Mouse (Mus musculus) embryonic facial prominence, embryonic 13.5 days (tissue): ENCODE measurements around the gene Slc22a15. TPM values are rescaled to one million over a fixed set of nuclear protein-coding genes. Genes with fewer than 3 reads are reported as not detected.
"Not testable (repeated sequence)": the region's sequence is repeated elsewhere in the genome, so short reads cannot be mapped to it uniquely, and the experiment has no call there.

Source experiments
- ATAC-seq: fragments of 200-750 bp; cut with Nextera tagmentation; 2 replicates; pipeline ENCODE4 v1.8.0; 2017; ENCODE audit warnings: low read depth; ENCODE audit not compliant: insufficient number of reproducible peaks, insufficient read depth, low FRiP score, low TSS enrichment
- H3K27ac ChIP-seq: fragments of 300-500 bp; sonication (generic); 2 replicates; pipeline ENCODE4 v1.5.1; 2015; ENCODE audit warnings: moderate library complexity, mild to moderate bottlenecking, inconsistent platforms
- H3K27me3 ChIP-seq: fragments of 300-500 bp; sonication (generic); 2 replicates; pipeline ENCODE4 v1.6.1; 2015; ENCODE audit warnings: mild to moderate bottlenecking, inconsistent platforms
- H3K36me3 ChIP-seq: fragments of 300-500 bp; sonication (generic); 2 replicates; pipeline ENCODE4 v1.6.1; 2015; ENCODE audit warnings: mild to moderate bottlenecking, inconsistent platforms
- H3K4me1 ChIP-seq: fragments of 300-500 bp; sonication (generic); 2 replicates; pipeline ENCODE4 v1.6.1; 2015; ENCODE audit warnings: inconsistent platforms
- H3K4me2 ChIP-seq: fragments of 300-500 bp; sonication (generic); 2 replicates; pipeline ENCODE4 v1.6.1; 2015; ENCODE audit warnings: moderate library complexity, mild to moderate bottlenecking, inconsistent platforms
- H3K4me3 ChIP-seq: fragments of 300-500 bp; sonication (generic); 2 replicates; pipeline ENCODE4 v1.5.1; 2015; ENCODE audit warnings: mild to moderate bottlenecking, inconsistent platforms
- H3K9ac ChIP-seq: fragments of 300-500 bp; sonication (generic); 2 replicates; pipeline ENCODE4 v1.6.1; 2015; ENCODE audit warnings: mild to moderate bottlenecking, inconsistent platforms
- H3K9me3 ChIP-seq: fragments of 300-500 bp; sonication (generic); 2 replicates; pipeline ENCODE4 v1.6.1; 2016; ENCODE audit warnings: inconsistent platforms
- WGBS: fragments of 180-500 bp; shearing (Covaris S2); methylation state at CpG from one replicate; pipeline ENCODE4 v1.1.7; 2015; ENCODE audit warnings: mixed read lengths; 5-methylcytosine and 5-hydroxymethylcytosine counted together
- polyA plus RNA-seq: library from polyadenylated mRNA; unstranded; fragments of >200 nt; fragmentation: Nextera tagmentation; extraction: Ambion mirVana; gene quantifications from 2 replicates; pipeline ENCODE4 v1.2.1, GENCODE M21; 2015

Slc22a15 gene
- polyA plus RNA-seq, 1 experiment from 2014 or later = 5.6 TPM

DNA sequence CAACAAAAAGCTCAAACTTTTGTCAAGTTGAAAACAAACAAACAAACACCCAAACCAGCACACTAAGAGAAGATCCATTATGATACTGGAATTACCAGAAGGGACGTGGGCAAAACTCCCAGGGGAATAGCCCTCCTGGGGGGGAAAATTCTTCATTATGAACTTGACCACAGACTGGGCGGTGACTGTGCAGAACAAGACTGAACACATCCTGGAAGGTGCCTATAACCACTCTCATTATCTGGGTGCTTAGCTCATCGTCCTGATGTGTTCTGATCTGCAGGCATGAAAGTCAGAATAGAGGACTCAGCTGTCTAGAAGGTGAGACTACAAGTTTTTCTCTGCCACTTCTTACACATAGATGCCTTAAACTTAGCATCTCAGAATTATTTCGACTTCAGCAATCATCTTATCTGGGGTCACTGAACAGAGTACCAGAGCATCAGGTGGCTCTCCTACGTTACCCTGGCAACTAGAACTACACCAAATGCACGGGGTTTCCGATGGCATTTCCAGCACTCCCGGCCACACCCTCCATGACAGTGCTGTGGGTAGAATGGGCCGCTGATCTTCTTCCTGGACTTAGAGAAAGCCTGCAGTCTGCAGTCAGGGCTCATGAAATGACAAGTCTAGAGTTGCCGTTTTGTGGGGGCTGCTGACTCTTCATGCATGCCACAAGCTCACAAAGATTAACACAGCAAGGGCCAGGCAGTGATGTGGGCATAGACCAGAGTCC lies 94.2 kb downstream of the Slc22a15 start:
- no peaks in the 10 kb centered on the region for H3K9me3 ChIP-seq

GRCm38 (mm10) chr3:101828595-101828994 lies 95.7 kb downstream of the Slc22a15 start:
- WGBS = 41% methylated on average over 3 of the region's 3 CpGs
- H3K9me3 ChIP-seq = no peaks in the 10 kb centered on the region
- H3K4me1 ChIP-seq = peaks cover 17% of the 10 kb centered on the region
- H3K36me3 ChIP-seq = no peaks in the 10 kb centered on the region
- no peak overlapping the region for H3K4me3 ChIP-seq
- H3K27ac ChIP-seq = no peak overlapping the region
- no peaks in the 10 kb centered on the region for H3K27me3 ChIP-seq
- no peak overlapping the region for H3K9ac ChIP-seq
- ATAC-seq = no peak
- H3K4me2 ChIP-seq = no peak overlapping the region

More for the DNA sequence above, 94.2 kb downstream of the Slc22a15 start:
- 73% methylated on average over 10 of the region's 10 CpGs for WGBS
- no peak overlapping the region for H3K27ac ChIP-seq
- H3K9ac ChIP-seq = no peak overlapping the region
- H3K4me3 ChIP-seq = no peak overlapping the region
- H3K4me1 ChIP-seq = peaks cover 20% of the 10 kb centered on the region
- no peaks in the 10 kb centered on the region for H3K27me3 ChIP-seq
- H3K36me3 ChIP-seq = no peaks in the 10 kb centered on the region
- H3K4me2 ChIP-seq = no peak overlapping the region
- no peak for ATAC-seq

DNA sequence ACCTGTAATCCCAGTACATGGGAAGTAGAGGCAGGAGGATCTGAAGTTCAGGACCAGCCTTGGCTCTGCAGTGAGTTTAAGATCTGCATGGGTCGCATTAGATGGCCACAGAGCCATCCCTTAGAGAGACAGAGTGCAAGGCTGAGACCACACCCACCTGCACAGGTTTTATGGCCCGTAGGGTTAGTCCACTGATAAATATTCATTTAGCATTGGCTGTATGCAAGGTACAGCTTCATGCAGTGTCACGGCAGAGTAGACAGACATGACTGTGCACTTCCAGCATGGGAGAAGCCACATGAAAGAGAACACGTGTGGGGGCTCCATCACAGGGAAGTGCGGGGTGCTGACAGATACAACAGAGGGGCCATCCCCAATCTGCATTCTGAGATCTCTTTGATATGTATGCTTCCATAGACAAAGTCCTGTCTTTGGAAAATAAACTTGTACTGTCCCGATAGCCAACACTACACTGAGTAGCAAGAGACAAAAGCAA lies 97.0 kb downstream of the Slc22a15 start:
- no peak overlapping the region for H3K4me2 ChIP-seq
- 79% methylated on average over 6 of the region's 6 CpGs for WGBS
- no peak; the same call in 1 of the 2 replicates for ATAC-seq
- H3K9ac ChIP-seq = no peak overlapping the region
- H3K4me1 ChIP-seq = peaks cover 15% of the 10 kb centered on the region
- H3K4me3 ChIP-seq = no peak overlapping the region
- H3K36me3 ChIP-seq = no peaks in the 10 kb centered on the region
- no peak overlapping the region for H3K27ac ChIP-seq
- H3K27me3 ChIP-seq = no peaks in the 10 kb centered on the region
- H3K9me3 ChIP-seq = no peaks in the 10 kb centered on the region

DNA sequence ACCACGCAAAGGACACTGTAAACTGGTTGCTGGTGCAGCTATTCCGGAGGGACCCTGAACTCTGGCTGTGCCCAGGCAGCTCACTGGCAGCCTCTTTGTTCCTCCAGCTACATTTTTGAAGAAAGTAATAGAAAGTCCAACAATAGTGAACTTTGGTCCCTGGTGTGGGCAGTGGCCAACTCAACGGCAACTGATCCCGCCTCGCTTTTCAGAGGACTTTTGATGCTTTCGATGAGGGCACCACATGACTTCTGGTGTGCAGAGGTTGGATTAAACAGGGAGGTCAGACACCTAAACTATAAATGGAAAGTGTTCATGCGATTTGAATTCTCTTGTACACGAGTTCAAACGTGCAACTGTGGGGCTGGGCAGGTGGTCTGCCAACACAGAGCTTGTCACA lies 99.9 kb downstream of the Slc22a15 start:
- ATAC-seq = no peak
- 81% methylated on average over 9 of the region's 9 CpGs for WGBS
- no peak overlapping the region for H3K27ac ChIP-seq
- no peaks in the 10 kb centered on the region for H3K27me3 ChIP-seq
- H3K9me3 ChIP-seq = no peaks in the 10 kb centered on the region
- no peak overlapping the region for H3K4me2 ChIP-seq
- peaks cover 6% of the 10 kb centered on the region; the same call in 1 of the 2 replicates for H3K4me1 ChIP-seq
- H3K9ac ChIP-seq = no peak overlapping the region
- H3K36me3 ChIP-seq = peaks cover under 1% of the 10 kb centered on the region
- H3K4me3 ChIP-seq = no peak overlapping the region

DNA sequence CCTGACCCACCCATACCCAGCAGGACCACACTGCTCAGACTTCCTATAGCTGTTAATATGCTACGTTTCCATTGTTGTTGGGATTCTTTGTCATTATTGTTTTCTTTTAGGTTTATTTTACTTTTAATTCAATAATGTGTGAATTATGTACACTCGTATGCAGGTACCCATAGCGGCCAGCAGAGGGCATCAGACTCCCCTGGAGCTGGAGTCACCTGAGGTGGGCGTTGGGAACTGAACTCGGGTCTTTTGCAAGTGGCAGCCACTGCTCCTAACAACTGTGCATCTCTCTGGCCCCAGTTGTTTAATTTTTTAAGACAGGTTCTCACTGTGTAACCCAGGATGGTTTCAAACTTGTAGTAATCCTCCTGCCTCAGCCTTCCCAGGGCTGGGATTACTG lies 102.2 kb downstream of the Slc22a15 start:
- WGBS = 80% methylated on average over 5 of the region's 5 CpGs
- Histone ChIP-seq H3K4me2 (no peak overlapping the region), H3K27me3 (no peaks in the 10 kb centered on the region), H3K4me1 (peaks cover 6% of the 10 kb centered on the region; the same call in 1 of the 2 replicates), H3K9ac (no peak overlapping the region), H3K36me3 (peaks cover 12% of the 10 kb centered on the region), H3K9me3 (no peaks in the 10 kb centered on the region; the same call in none of the 2 replicates), H3K4me3 (no peak overlapping the region), H3K27ac (no peak overlapping the region)
- ATAC-seq = no peak

DNA sequence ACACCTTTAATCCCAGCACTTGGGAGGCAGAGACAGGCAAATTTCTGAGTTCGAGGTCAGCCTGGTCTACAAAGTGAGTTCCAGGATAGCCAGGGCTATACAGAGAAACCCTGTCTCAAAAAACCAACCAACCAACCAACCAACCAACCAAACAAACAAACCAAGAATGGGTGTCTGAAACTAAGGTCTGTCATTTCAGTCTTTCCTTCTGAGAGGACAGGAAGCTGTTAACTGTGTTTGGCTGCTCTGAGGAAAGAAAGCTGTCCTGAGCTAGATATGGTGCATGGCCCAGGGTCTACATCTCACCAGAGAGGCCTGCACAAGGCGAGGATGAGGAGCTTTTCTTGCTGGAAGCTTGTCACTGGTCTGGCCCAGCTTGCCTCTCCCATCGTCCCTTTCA lies 103.5 kb downstream of the Slc22a15 start:
- not testable (repeated sequence) for H3K4me1 ChIP-seq, H3K9ac ChIP-seq, H3K4me2 ChIP-seq, ATAC-seq, H3K27ac ChIP-seq, H3K27me3 ChIP-seq, H3K4me3 ChIP-seq, H3K9me3 ChIP-seq
- WGBS = 63% methylated on average over 3 of the region's 3 CpGs
- peaks cover 12% of the 10 kb centered on the region for H3K36me3 ChIP-seq

DNA sequence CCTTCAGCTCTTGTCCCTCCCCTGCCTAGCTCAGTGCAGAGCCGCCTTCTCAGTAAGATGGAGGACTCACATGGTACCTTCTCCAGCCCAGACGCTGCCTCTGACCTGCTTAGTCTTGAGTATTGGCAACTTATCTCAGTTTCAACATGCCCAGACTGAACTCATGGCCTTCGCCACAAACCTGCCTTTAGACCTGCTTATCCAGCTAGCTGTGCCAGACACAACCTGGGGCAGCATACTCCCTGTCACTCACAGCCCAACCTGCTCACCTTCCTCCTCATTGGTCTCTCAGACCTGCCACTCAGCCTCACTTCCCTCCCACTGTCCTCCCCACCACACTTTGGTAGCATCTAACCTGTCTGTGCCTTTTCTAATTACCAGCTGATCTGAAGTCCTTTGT lies 108.2 kb downstream of the Slc22a15 start:
- Histone ChIP-seq H3K4me2 (no peak overlapping the region), H3K9me3 (no peaks in the 10 kb centered on the region; the same call in none of the 2 replicates), H3K27me3 (no peaks in the 10 kb centered on the region), H3K4me1 (peaks cover 4% of the 10 kb centered on the region), H3K4me3 (no peak overlapping the region), H3K27ac (no peak overlapping the region), H3K9ac (no peak overlapping the region), H3K36me3 (peaks cover 12% of the 10 kb centered on the region)
- WGBS = 64% methylated on average over 3 of the region's 3 CpGs
- no peak for ATAC-seq

DNA sequence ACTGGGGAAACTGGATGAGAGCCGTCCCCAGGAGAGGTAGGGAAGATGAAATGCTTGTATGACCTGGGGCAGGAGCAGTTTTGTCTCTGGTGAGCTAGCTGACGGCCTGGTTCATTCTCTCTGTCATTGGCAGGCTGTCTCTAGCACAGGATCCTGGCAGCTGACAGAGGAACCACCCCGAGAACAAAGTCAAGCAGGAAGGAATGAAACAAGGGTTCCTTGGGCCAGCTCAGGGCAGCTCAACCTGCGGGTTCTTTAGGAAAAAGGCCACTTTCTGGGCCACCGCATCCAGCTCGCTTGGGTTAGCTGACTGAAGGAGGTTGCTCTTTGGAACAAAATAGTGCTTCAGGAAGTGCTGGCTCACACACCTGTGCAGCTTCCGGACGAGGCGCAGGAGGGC lies 109.5 kb downstream of the Slc22a15 start:
- Histone ChIP-seq H3K27me3 (no peaks in the 10 kb centered on the region), H3K9me3 (no peaks in the 10 kb centered on the region; the same call in none of the 2 replicates), H3K4me3 (no peak overlapping the region), H3K4me2 (no peak overlapping the region), H3K27ac (no peak overlapping the region), H3K9ac (no peak overlapping the region), H3K4me1 (peaks cover 4% of the 10 kb centered on the region), H3K36me3 (peaks cover 12% of the 10 kb centered on the region)
- no peak for ATAC-seq
- 79% methylated on average over 9 of the region's 9 CpGs for WGBS

- H3K4me1 ChIP-seq = peaks cover 4% of the 10 kb centered on the region
- H3K4me2 ChIP-seq = no peak overlapping the region
- no peaks in the 10 kb centered on the region for H3K36me3 ChIP-seq
- no peak overlapping the region for H3K4me3 ChIP-seq
- no peaks in the 10 kb centered on the region; the same call in 1 of the 2 replicates for H3K9me3 ChIP-seq
- no peak overlapping the region; the same call in 1 of the 2 replicates for H3K9ac ChIP-seq
- H3K27me3 ChIP-seq = no peaks in the 10 kb centered on the region
- 60% methylated on average over 10 of the region's 10 CpGs for WGBS
- H3K27ac ChIP-seq = no peak overlapping the region
- peak; percentile 70 for ATAC-seq
Observed at GRCm38 (mm10) chr3:101812341-101812962, 111.8 kb downstream of the Slc22a15 start.

DNA sequence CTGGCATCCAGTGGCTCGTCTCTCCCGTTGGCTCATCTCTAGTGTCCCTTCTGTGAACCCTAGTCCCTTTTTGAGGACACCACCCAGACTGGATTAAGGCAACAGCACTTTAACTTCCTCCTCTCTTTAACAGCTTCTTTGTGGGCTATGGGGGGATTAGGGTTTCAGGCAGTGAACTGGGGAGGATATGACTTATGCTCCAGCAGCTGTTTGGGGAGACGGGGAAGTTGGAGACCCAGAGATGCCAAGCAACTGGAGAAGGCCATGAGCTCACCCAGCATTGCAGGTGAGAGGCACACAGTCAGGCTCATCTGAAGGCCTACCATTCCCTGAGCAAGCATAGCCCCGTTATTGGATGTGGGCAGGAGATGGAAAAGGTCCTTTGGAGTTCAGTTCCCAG lies 112.3 kb downstream of the Slc22a15 start:
- Histone ChIP-seq H3K4me2 (no peak overlapping the region), H3K27ac (no peak overlapping the region), H3K9me3 (no peaks in the 10 kb centered on the region), H3K4me3 (no peak overlapping the region), H3K36me3 (no peaks in the 10 kb centered on the region), H3K9ac (no peak overlapping the region), H3K4me1 (peaks cover 4% of the 10 kb centered on the region), H3K27me3 (0 out of 2 replicates have a peak, but pooled peaks cover 4% of the 10 kb centered on the region)
- no peak for ATAC-seq
- WGBS = 62% methylated on average over 4 of the region's 4 CpGs

DNA sequence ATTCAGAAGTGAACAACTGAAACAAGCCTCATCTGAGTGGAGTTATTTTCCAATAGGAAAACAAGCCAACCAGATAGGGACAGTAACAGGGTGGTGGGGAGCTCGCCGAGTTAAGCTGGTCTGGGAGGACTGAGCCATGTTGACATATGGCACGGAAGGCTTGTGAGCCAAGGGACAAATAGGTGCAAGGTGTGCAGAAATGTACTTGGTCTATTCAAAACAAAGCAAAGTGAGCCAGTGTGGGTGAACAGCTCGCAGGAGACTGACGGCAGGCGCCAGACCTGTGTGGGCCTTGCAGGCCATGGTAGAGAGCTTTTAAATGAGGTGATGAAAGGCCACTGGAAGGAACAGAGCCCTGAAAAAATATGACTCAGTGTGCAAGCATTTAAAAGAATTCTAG lies 116.6 kb downstream of the Slc22a15 start:
- Histone ChIP-seq H3K4me1 (peaks cover 19% of the 10 kb centered on the region), H3K9me3 (no peaks in the 10 kb centered on the region), H3K36me3 (no peaks in the 10 kb centered on the region), H3K27me3 (peaks cover 6% of the 10 kb centered on the region; the same call in 1 of the 2 replicates), H3K4me2 (no peak overlapping the region), H3K4me3 (no peak overlapping the region), H3K9ac (no peak overlapping the region), H3K27ac (no peak overlapping the region)
- no peak for ATAC-seq
- 80% methylated on average over 6 of the region's 6 CpGs for WGBS

DNA sequence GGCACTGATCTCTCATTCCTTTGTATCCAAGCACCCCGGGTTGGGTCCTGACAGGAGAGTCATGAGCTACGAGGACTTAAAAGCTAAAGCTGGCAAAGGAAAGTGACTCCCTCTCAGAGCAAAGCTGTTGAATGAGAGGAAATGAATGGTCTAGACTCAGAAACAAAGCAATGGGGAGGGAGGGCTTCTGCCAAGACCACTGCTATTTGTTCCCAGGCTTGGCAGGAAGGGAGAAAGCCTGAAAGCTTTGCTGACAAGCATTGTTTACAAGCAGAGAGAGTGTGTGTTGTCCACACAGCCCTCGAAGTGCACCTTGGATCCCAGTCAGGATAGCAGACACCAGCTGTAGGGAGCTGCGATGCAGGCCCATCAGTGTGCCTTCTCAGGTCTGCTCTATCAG lies 117.3 kb downstream of the Slc22a15 start:
- no peak overlapping the region for H3K9ac ChIP-seq
- H3K4me3 ChIP-seq = no peak overlapping the region
- WGBS = 74% methylated on average over 4 of the region's 4 CpGs
- no peaks in the 10 kb centered on the region for H3K9me3 ChIP-seq
- ATAC-seq = no peak
- peaks cover 6% of the 10 kb centered on the region; the same call in 1 of the 2 replicates for H3K27me3 ChIP-seq
- no peak overlapping the region for H3K4me2 ChIP-seq
- no peak overlapping the region for H3K27ac ChIP-seq
- H3K4me1 ChIP-seq = peaks cover 15% of the 10 kb centered on the region
- no peaks in the 10 kb centered on the region for H3K36me3 ChIP-seq
